Mouse (Mus musculus): ENCODE data around the gene Tctex1d4.
A peak's percentile ranks its signal among the peaks of the same experiment; 100 is the strongest.

The Tctex1d4 gene

GRCm38 (mm10) chr4:117126675-117127290 is at the start of gene Tctex1d4:
Tctex1d4 (plus strand) TSS chr4:117126794.
- DNase-seq = no peak

- no peak for DNase-seq
Measured at GRCm38 (mm10) chr4:117087948-117088640, 38.5 kb upstream of the Tctex1d4 start.

GRCm38 (mm10) chr4:117090586-117090985 is 36.0 kb upstream of the Tctex1d4 start:
- DNase-seq = no peak

- DNase-seq = peak; percentile 21 to 23
Measured at GRCm38 (mm10) chr4:117094626-117095361, 31.8 kb upstream of the Tctex1d4 start.

GRCm38 (mm10) chr4:117095551-117096452 is 30.8 kb upstream of the Tctex1d4 start, which contains the start of gene Ptch2:
Ptch2 (plus strand) TSS chr4:117096075.
- peak; percentile 56 to 63 for DNase-seq

GRCm38 (mm10) chr4:117096666-117097065 is 29.9 kb upstream of the Tctex1d4 start:
- no peak for DNase-seq

- no peak for DNase-seq
Measured at GRCm38 (mm10) chr4:117097969-117098763, 28.4 kb upstream of the Tctex1d4 start.

- DNase-seq = no peak
Measured at GRCm38 (mm10) chr4:117098764-117099036, 27.9 kb upstream of the Tctex1d4 start.

GRCm38 (mm10) chr4:117100036-117100435 is 26.6 kb upstream of the Tctex1d4 start:
- no peak for DNase-seq

- DNase-seq = peak in 1 of 2 experiments; percentile 51
Measured at GRCm38 (mm10) chr4:117101218-117101617, 25.4 kb upstream of the Tctex1d4 start.

GRCm38 (mm10) chr4:117104672-117105071 is 21.9 kb upstream of the Tctex1d4 start:
- DNase-seq = no peak

- DNase-seq = peak in 1 of 2 experiments; percentile 47
Measured at GRCm38 (mm10) chr4:117105127-117105526, 21.5 kb upstream of the Tctex1d4 start.

- no peak for DNase-seq
Measured at GRCm38 (mm10) chr4:117107813-117108523, 18.6 kb upstream of the Tctex1d4 start.

- no peak for DNase-seq
Measured at GRCm38 (mm10) chr4:117108524-117108849, 18.1 kb upstream of the Tctex1d4 start.

GRCm38 (mm10) chr4:117109330-117109729 is 17.3 kb upstream of the Tctex1d4 start:
- DNase-seq = no peak

GRCm38 (mm10) chr4:117110249-117110648 is 16.3 kb upstream of the Tctex1d4 start:
- no peak for DNase-seq

GRCm38 (mm10) chr4:117110985-117111384 is 15.6 kb upstream of the Tctex1d4 start:
- DNase-seq = no peak

- no peak for DNase-seq
Measured at GRCm38 (mm10) chr4:117113237-117113636, 13.4 kb upstream of the Tctex1d4 start.

GRCm38 (mm10) chr4:117115592-117115991 is 11.0 kb upstream of the Tctex1d4 start:
- no peak for DNase-seq

GRCm38 (mm10) chr4:117117931-117118330 is 8.7 kb upstream of the Tctex1d4 start:
- no peak for DNase-seq

- DNase-seq = no peak
Measured at GRCm38 (mm10) chr4:117119636-117120035, 7.0 kb upstream of the Tctex1d4 start.

GRCm38 (mm10) chr4:117120052-117120444 is 6.5 kb upstream of the Tctex1d4 start:
- DNase-seq = no peak
